Mouse (Mus musculus) kidney, adult 2 months (tissue): ENCODE measurements at regions not wholly inside any gene's neighbourhood (a gene's known extent, or its start where the extent isn't known, plus 50 kb on each side); places are given as distances from the start of the nearest gene placed in this dataset.

Experiments used
- CTCF ChIP-seq: fragments of 200-500 bp; conservative IDR thresholded peaks from 2 replicates; pipeline ENCODE4 v1.5.1; 2011; ENCODE audit warnings: low read depth, mild to moderate bottlenecking, control low read depth, low read length, moderate library complexity, mixed read lengths; ENCODE audit not compliant: insufficient read depth, insufficient read length
- POLR2A ChIP-seq: fragments of 200-500 bp; IDR thresholded peaks from one replicate; pipeline ENCODE4 v1.6.1; 2011; ENCODE audit warnings: low read depth, low read length, control low read depth

DNA sequence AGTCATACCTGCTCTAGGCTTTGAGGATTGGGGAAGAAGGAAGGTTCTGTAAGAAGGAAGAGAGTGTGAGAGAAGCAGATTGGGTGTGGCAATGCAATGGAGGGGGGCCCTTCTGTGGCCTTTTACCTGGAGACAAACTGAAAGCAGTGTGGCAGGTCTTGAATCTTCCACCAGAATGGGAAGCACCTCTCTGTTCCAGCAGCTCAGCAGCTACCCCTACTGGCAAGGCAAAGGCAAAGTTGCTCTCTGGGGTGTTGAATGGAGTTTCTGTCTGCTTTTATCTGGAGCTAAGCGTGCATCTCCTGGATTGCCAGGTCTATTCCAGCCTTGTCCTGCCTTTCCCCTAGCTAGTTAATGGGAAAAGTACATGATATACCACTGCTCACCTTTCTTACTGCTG, 236.3 kb upstream of the Far2 start:
- TF ChIP-seq CTCF (peak; percentile 87), POLR2A (no peak)
